Mouse (Mus musculus): Measurements from ENCODE around the gene Sf3a2.

- TF ChIP-seq CTCF (IDR thresholded peaks at IDR 0.05; ENCODE audit: borderline replicate concordance, extremely low read depth, insufficient read depth, insufficient read length) (no peak), POLR2A (IDR thresholded peaks at IDR 0.05; ENCODE audit: borderline replicate concordance, extremely low read depth, insufficient read depth, insufficient read length, poor library complexity, severe bottlenecking) (no peak)
Observed at GRCm38 (mm10) chr10:80835617-80836016, 37.6 kb downstream of the Sf3a2 start.

Data from brain, embryonic 14.5 days (tissue).